Mouse (Mus musculus) CH12F3 (cell line): Measurements from ENCODE around the gene Vps33a.

ENCODE experiments used
- in situ Hi-C: fragments of 300-500 bp; cut with MboI; formaldehyde crosslinking; loops from 2 replicates; pipeline ENCODE4 v1.14.3; 2020; ENCODE audit warnings: low sequenced_read_pairs

Gene Vps33a

GRCm38 (mm10) chr5:123572357-123573186 is at the start of gene Vps33a:
Vps33a (minus strand) TSS chr5:123573038.
- in situ Hi-C loops: no loop called here

GRCm38 (mm10) chr5:123622421-123622820 is 49.6 kb upstream of the Vps33a start:
- in situ Hi-C loops: no loop called here

GRCm38 (mm10) chr5:123618558-123618957 is 45.7 kb upstream of the Vps33a start:
- in situ Hi-C loops: no loop called here

- in situ Hi-C loops: no loop called here
Observed at GRCm38 (mm10) chr5:123614246-123614645, 41.4 kb upstream of the Vps33a start.

- in situ Hi-C loops: no loop called here
Observed at GRCm38 (mm10) chr5:123609843-123610242, 37.0 kb upstream of the Vps33a start.

GRCm38 (mm10) chr5:123609416-123609815 is 36.6 kb upstream of the Vps33a start:
- in situ Hi-C loops: no loop called here

GRCm38 (mm10) chr5:123607211-123607669 is 34.4 kb upstream of the Vps33a start:
- in situ Hi-C loops: no loop called here

GRCm38 (mm10) chr5:123603496-123603895 is 30.7 kb upstream of the Vps33a start:
- in situ Hi-C loops: no loop called here

- in situ Hi-C loops: no loop called here
Observed at GRCm38 (mm10) chr5:123602174-123602573, 29.3 kb upstream of the Vps33a start.

- in situ Hi-C loops: no loop called here
Observed at GRCm38 (mm10) chr5:123599319-123599718, 26.5 kb upstream of the Vps33a start.

GRCm38 (mm10) chr5:123593622-123594280 is 20.9 kb upstream of the Vps33a start:
- in situ Hi-C loops: no loop called here

GRCm38 (mm10) chr5:123580043-123580442 is 7.2 kb upstream of the Vps33a start:
- in situ Hi-C loops: no loop called here

- in situ Hi-C loops: no loop called here
Observed at GRCm38 (mm10) chr5:123576696-123577095, 3.9 kb upstream of the Vps33a start.

GRCm38 (mm10) chr5:123573362-123573761 is 524 bp upstream of the Vps33a start:
- in situ Hi-C loops: no loop called here

GRCm38 (mm10) chr5:123561128-123561527 is 11.7 kb downstream of the Vps33a start:
- in situ Hi-C loops: no loop called here

GRCm38 (mm10) chr5:123559588-123559987 is 13.2 kb downstream of the Vps33a start:
- in situ Hi-C loops: no loop called here

GRCm38 (mm10) chr5:123556451-123556850 is 16.4 kb downstream of the Vps33a start:
- in situ Hi-C loops: no loop called here

GRCm38 (mm10) chr5:123555693-123556092 is 17.1 kb downstream of the Vps33a start:
- in situ Hi-C loops: no loop called here

GRCm38 (mm10) chr5:123533801-123534200 is 39.0 kb downstream of the Vps33a start:
- in situ Hi-C loops: no loop called here

- in situ Hi-C loops: no loop called here
Observed at GRCm38 (mm10) chr5:123530056-123530455, 42.8 kb downstream of the Vps33a start.

- in situ Hi-C loops: no loop called here
Observed at GRCm38 (mm10) chr5:123528641-123529040, 44.2 kb downstream of the Vps33a start.

- in situ Hi-C loops: no loop called here
Observed at GRCm38 (mm10) chr5:123525916-123526495, 46.8 kb downstream of the Vps33a start.
